Mouse (Mus musculus) ES-E14 (cell line): Measurements from ENCODE around the gene B4galnt1. TPM values are rescaled to one million over a fixed set of nuclear protein-coding genes. Genes with fewer than 3 reads are reported as not detected.

ENCODE experiments used
- DNase-seq: peaks from one replicate; pipeline ENCODE4 v3.0.0-alpha.2; 2013; ENCODE audit warnings: low read depth, low spot score
- H3K27ac ChIP-seq: 2 replicates; pipeline ENCODE4 v1.5.1; 2012; ENCODE audit warnings: low read depth, mild to moderate bottlenecking, low read length, moderate library complexity, mixed read lengths; ENCODE audit not compliant: poor library complexity, insufficient read depth, severe bottlenecking
- H3K36me3 ChIP-seq: 2 replicates; pipeline ENCODE4 v1.6.1; 2012; ENCODE audit warnings: mild to moderate bottlenecking, low read length, moderate library complexity, mixed read lengths; ENCODE audit not compliant: control insufficient read depth, poor library complexity, insufficient read depth, severe bottlenecking
- H3K4me1 ChIP-seq, 2 experiments: fragments of 150-350 bp in 1 of 2; sonication (generic) in 1 of 2; 2 replicates each; pipeline ENCODE4 v1.6.1; 2012; ENCODE audit warnings: low read length in 2 of 2, mild to moderate bottlenecking in 1 of 2, mixed read lengths in 1 of 2; ENCODE audit not compliant: control insufficient read depth in 2 of 2, insufficient read depth in 2 of 2, poor library complexity in 1 of 2
- H3K4me3 ChIP-seq, 2 experiments: fragments of 150-350 bp in 1 of 2; sonication (generic) in 1 of 2; 2 replicates each; pipeline ENCODE4 v1.5.1; 2012; ENCODE audit warnings: low read length in 2 of 2, low read depth in 1 of 2, mild to moderate bottlenecking in 1 of 2, mixed read lengths in 1 of 2; ENCODE audit not compliant: insufficient read depth in 1 of 2, poor library complexity in 1 of 2, severe bottlenecking in 1 of 2
- H3K9ac ChIP-seq: 2 replicates; pipeline ENCODE4 v1.6.1; 2012; ENCODE audit warnings: low read depth, mild to moderate bottlenecking, low read length, mixed read lengths; ENCODE audit not compliant: poor library complexity, insufficient read depth, severe bottlenecking
- H3K9me3 ChIP-seq: fragments of 150-350 bp; sonication (generic); 2 replicates; pipeline ENCODE4 v1.6.1; 2012; ENCODE audit warnings: low read depth, mild to moderate bottlenecking, low read length; ENCODE audit not compliant: control insufficient read depth, insufficient read depth
- CHD2 ChIP-seq: IDR thresholded peaks from 2 replicates; pipeline ENCODE4 v1.6.1; 2014; ENCODE audit warnings: mild to moderate bottlenecking, low read depth, low read length, inconsistent platforms
- HCFC1 ChIP-seq: IDR thresholded peaks from 2 replicates; pipeline ENCODE4 v1.6.1; 2012; ENCODE audit warnings: low read length, inconsistent platforms, borderline replicate concordance; ENCODE audit not compliant: insufficient read depth
- MAFK ChIP-seq: IDR thresholded peaks from 2 replicates; pipeline ENCODE4 v1.6.1; 2014; ENCODE audit warnings: mild to moderate bottlenecking, low read depth, low read length, inconsistent platforms; ENCODE audit not compliant: insufficient read depth
- ZC3H11A ChIP-seq: IDR thresholded peaks from 2 replicates; pipeline ENCODE4 v1.6.1; 2012; ENCODE audit warnings: low read depth, mild to moderate bottlenecking, inconsistent platforms, low read length, borderline replicate concordance
- ZNF384 ChIP-seq: IDR thresholded peaks from 2 replicates; pipeline ENCODE4 v1.6.1; 2012; ENCODE audit warnings: low read depth, low read length, inconsistent platforms
- in situ Hi-C, 2 experiments: fragments of 600-800 bp; cut with MboI; formaldehyde crosslinking; loops; one replicate each; pipeline ENCODE4 v1.15.1; 2025; ENCODE audit warnings: low sequenced_read_pairs in 2 of 2, inconsistent platforms in 1 of 2; ENCODE audit not compliant: unreplicated experiment in 2 of 2
- total RNA-seq: library from RNA; depleted of rRNA; stranded (reverse); fragments of 300-350 nt; gene quantifications from 2 replicates; pipeline ENCODE4 v1.2.3, GENCODE M21; 2012

B4galnt1 gene
- total RNA-seq, 1 experiment: 4.5 TPM

DNA sequence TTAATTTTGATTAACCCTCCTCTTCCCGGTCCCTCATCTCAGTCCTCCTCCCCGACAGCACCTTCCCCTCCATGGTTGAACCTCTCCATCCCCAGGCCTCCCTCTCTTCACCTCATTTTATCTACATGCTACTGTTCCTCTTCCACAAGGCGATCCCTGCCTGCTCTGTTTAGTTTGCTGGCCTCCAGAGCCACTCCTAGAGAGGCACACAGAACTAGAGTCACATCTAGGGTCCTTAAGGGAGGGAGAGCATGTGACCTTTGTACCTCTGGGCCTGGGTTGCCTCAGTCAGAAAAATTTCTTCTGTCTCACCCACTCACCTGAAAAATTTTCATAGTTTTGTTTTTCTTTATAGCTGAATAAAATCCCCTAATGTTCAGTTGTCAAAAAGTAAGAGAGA, 27.1 kb upstream of the B4galnt1 start:
- no peak for DNase-seq
- peaks cover 3 to 14% of the 10 kb centered on the region in 2 experiments; a peak in 1 of 4 replicates for H3K4me1 ChIP-seq
- H3K36me3 ChIP-seq: no peaks in the 10 kb centered on the region
- TF ChIP-seq CHD2 (no peak), ZNF384 (no peak), ZC3H11A (no peak), HCFC1 (no peak), MAFK (no peak)
- H3K4me3 ChIP-seq: no peak overlapping the region
- in situ Hi-C loops: no loop called here
- no peak overlapping the region for H3K27ac ChIP-seq
- no peak overlapping the region for H3K9ac ChIP-seq
- H3K9me3 ChIP-seq: no peaks in the 10 kb centered on the region

DNA sequence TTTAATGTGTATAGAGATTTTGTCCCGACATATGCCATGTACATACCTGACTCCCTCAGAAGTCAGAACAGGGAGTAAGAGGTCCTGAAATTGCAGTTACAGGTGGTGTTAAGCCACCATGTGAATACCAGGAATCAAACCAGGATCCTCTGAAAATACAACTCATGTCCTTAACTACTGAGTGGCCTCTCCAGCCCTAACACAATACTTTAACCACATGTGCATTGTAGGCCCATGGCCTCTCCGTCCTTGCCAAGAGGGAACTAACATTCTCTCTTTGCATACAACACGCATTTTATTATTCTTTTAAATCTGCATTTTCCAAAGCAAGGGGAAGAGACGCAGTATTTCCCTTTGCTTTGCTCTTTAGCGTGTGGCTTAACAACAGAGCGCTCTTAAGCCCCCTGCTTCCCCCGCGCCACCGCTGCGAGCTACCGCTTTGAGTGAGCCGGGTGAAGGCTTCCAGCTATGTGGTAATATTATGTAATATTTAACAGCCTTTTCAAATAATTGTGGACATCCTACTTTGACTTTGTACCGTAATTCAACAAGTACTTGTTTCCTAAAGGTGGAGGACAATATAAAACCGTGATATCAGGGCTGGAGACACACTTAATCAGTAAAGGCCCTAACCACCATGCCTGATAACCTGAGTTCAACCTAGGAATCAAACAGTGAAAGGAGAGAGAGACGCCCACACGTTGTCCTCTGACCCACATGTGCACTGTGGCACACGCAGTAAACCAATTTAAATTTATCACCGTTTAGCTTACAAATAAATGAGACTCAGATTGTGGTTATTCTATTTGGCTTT, 26.5 kb upstream of the B4galnt1 start:
- no peak overlapping the region for H3K9ac ChIP-seq
- no peaks in the 10 kb centered on the region for H3K9me3 ChIP-seq
- TF ChIP-seq ZC3H11A (no peak), CHD2 (no peak), MAFK (no peak), ZNF384 (no peak), HCFC1 (no peak)
- H3K36me3 ChIP-seq: no peaks in the 10 kb centered on the region
- no peak for DNase-seq
- H3K4me3 ChIP-seq: no peak overlapping the region
- no peak overlapping the region for H3K27ac ChIP-seq
- in situ Hi-C loops: no loop called here
- H3K4me1 ChIP-seq: peaks cover 3 to 14% of the 10 kb centered on the region in 2 experiments; a peak in 1 of 4 replicates

DNA sequence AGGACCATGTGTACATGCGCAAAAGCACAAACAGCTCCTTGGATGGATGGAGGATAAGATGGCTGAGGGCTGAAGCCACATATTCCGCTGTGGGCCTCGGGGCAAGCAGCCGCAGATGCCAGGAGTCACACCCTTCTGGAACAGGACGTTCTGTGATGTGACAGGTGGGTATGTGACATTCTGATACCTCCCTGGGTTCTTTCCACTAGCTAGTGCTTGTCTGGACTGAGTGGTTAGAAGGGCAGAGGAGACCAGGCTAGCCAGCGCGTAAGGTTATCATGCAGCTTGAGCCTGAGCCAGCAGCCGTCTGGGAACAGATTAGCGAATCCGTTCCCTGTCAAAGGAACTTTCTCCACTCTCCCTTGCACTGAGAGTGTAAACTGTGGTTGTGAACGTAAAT, 24.1 kb upstream of the B4galnt1 start:
- DNase-seq: no peak
- Histone ChIP-seq H3K27ac (no peak overlapping the region), H3K4me1 (peaks cover 3 to 11% of the 10 kb centered on the region in 2 experiments; a peak in 1 of 4 replicates), H3K36me3 (no peaks in the 10 kb centered on the region), H3K9me3 (no peaks in the 10 kb centered on the region), H3K4me3 (no peak overlapping the region), H3K9ac (no peak overlapping the region)
- TF ChIP-seq HCFC1 (no peak), MAFK (no peak), ZC3H11A (no peak), CHD2 (no peak), ZNF384 (no peak)
- in situ Hi-C loops: no loop called here

DNA sequence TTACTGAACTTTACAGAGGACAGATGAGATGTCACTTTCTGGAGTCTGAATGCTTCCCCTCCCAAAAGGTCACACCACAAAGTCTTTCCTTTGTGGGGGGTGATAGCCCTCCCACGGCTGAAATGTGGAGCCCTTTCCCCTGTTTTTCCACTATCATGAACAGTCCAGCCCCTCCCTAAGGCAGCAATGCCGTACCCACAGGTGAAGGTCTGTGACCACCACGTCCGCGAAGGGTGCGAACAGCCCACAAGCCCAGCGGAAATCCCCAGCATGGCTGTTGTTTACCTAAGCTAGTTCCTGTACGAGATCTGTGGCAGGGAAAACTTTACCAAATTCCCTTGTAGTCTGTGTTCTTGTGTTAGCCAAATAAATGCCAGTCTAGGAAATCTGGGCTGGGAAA, 23.5 kb upstream of the B4galnt1 start:
- TF ChIP-seq CHD2 (no peak), MAFK (no peak), ZC3H11A (no peak), ZNF384 (no peak), HCFC1 (no peak)
- H3K36me3 ChIP-seq: no peaks in the 10 kb centered on the region
- in situ Hi-C loops: no loop called here
- DNase-seq: no peak
- H3K4me1 ChIP-seq: peaks cover 3 to 11% of the 10 kb centered on the region in 2 experiments; a peak in 1 of 4 replicates
- no peaks in the 10 kb centered on the region for H3K9me3 ChIP-seq
- no peak overlapping the region for H3K27ac ChIP-seq
- no peak overlapping the region for H3K9ac ChIP-seq
- no peak overlapping the region for H3K4me3 ChIP-seq
